Mouse (Mus musculus) ES-Bruce4 (cell line): Measurements from ENCODE around the gene Eci3. TPM values are rescaled to one million over a fixed set of nuclear protein-coding genes. Genes with fewer than 3 reads are reported as not detected.

Experiments used
- H3K27ac ChIP-seq: 2 replicates; pipeline ENCODE4 v1.5.1; 2012; ENCODE audit warnings: low read length, inconsistent platforms; ENCODE audit not compliant: insufficient read depth
- H3K27me3 ChIP-seq: 2 replicates; pipeline ENCODE4 v1.6.1; 2012; ENCODE audit warnings: mild to moderate bottlenecking, low read length, inconsistent platforms; ENCODE audit not compliant: control insufficient read depth, poor library complexity, insufficient read depth, severe bottlenecking
- H3K36me3 ChIP-seq: 2 replicates; pipeline ENCODE4 v1.6.1; 2012; ENCODE audit warnings: inconsistent platforms, mild to moderate bottlenecking, low read length, moderate library complexity; ENCODE audit not compliant: control insufficient read depth, poor library complexity, insufficient read depth, severe bottlenecking
- H3K4me1 ChIP-seq: one replicate; pipeline ENCODE4 v1.8.1; 2011; ENCODE audit warnings: low read length; ENCODE audit not compliant: control insufficient read depth, insufficient read depth
- H3K4me3 ChIP-seq: 2 replicates; pipeline ENCODE4 v1.5.1; 2011; ENCODE audit warnings: low read depth, mild to moderate bottlenecking, low read length
- H3K9ac ChIP-seq: 2 replicates; pipeline ENCODE4 v1.6.1; 2012; ENCODE audit warnings: low read depth, mild to moderate bottlenecking, inconsistent platforms; ENCODE audit not compliant: poor library complexity, severe bottlenecking
- H3K9me3 ChIP-seq: replicated peaks from 2 replicates; pipeline ENCODE4 v1.6.1; 2012; ENCODE audit warnings: mild to moderate bottlenecking, low read length, inconsistent platforms; ENCODE audit not compliant: control insufficient read depth, poor library complexity, insufficient read depth, severe bottlenecking
- CTCF ChIP-seq: IDR thresholded peaks from one replicate; pipeline ENCODE4 v1.8.1; 2011; ENCODE audit warnings: low read depth, low read length
- EP300 ChIP-seq: IDR thresholded peaks from 2 replicates; pipeline ENCODE4 v1.6.1; 2011; ENCODE audit warnings: low read depth, low read length; ENCODE audit not compliant: insufficient read depth
- POLR2A ChIP-seq: IDR thresholded peaks from one replicate; pipeline ENCODE4 v1.8.1; 2011; ENCODE audit warnings: low read length; ENCODE audit not compliant: insufficient read depth
- polyA plus RNA-seq: library from polyadenylated mRNA; stranded (reverse); fragments of >200 nt; gene quantifications from 2 replicates; pipeline ENCODE4 v1.2.4, GENCODE M21; 2011; ENCODE audit warnings: low read depth; ENCODE audit not compliant: missing spikeins, insufficient read depth, insufficient read length

Eci3 gene
- 1.4 TPM in 1 of 2 replicates, not detected in the other for polyA plus RNA-seq

- Histone ChIP-seq H3K4me1 (no peaks in the 10 kb centered on the region), H3K36me3 (no peaks in the 10 kb centered on the region), H3K9me3 (peaks cover 5% of the 10 kb centered on the region; the same call in 1 of the 2 replicates), H3K27me3 (no peaks in the 10 kb centered on the region), H3K9ac (no peak within 1 kb of the TSS), H3K27ac (no peak within 1 kb of the TSS), H3K4me3 (peak within 1 kb of the TSS; percentile 30)
- TF ChIP-seq CTCF (no peak), EP300 (no peak), POLR2A (no peak)
These were observed at the start of gene Eci3 for GRCm38 (mm10) chr13:34963511-34964397. TSS of gene Eci3 (minus strand) at chr13:34963810.

- Histone ChIP-seq H3K9me3 (peaks cover 7% of the 10 kb centered on the region), H3K4me1 (no peaks in the 10 kb centered on the region), H3K4me3 (no peak overlapping the region), H3K9ac (no peak overlapping the region), H3K27me3 (no peaks in the 10 kb centered on the region), H3K27ac (no peak overlapping the region), H3K36me3 (no peaks in the 10 kb centered on the region)
- no peak for TF ChIP-seq CTCF
- TF ChIP-seq POLR2A = no peak
- no peak for TF ChIP-seq EP300
These were observed 32.3 kb upstream of the Eci3 start for GRCm38 (mm10) chr13:34995925-34996324.

- no peaks in the 10 kb centered on the region for H3K27me3 ChIP-seq
- peaks cover 7% of the 10 kb centered on the region for H3K9me3 ChIP-seq
- 0 out of 2 replicates have a peak, but pooled peaks cover 2% of the 10 kb centered on the region for H3K36me3 ChIP-seq
- peak; percentile 36 for TF ChIP-seq POLR2A
- no peak for TF ChIP-seq CTCF
- H3K27ac ChIP-seq = peak overlapping the region; percentile 22; the same call in 1 of the 2 replicates
- H3K4me1 ChIP-seq = no peaks in the 10 kb centered on the region
- peak overlapping the region; percentile 88 for H3K9ac ChIP-seq
- H3K4me3 ChIP-seq = peak overlapping the region; percentile 89
These were observed 30.6 kb upstream of the Eci3 start for GRCm38 (mm10) chr13:34993983-34994811.

- H3K9me3 ChIP-seq = peaks cover 5% of the 10 kb centered on the region
- H3K36me3 ChIP-seq = 0 out of 2 replicates have a peak, but pooled peaks cover 2% of the 10 kb centered on the region
- H3K4me1 ChIP-seq = no peaks in the 10 kb centered on the region
- TF ChIP-seq CTCF = no peak
- no peak for TF ChIP-seq POLR2A
- TF ChIP-seq EP300 = no peak
- H3K27ac ChIP-seq = no peak overlapping the region
- H3K27me3 ChIP-seq = no peaks in the 10 kb centered on the region
- H3K4me3 ChIP-seq = peak overlapping the region; percentile 89
- peak overlapping the region; percentile 88 for H3K9ac ChIP-seq
These were observed 30.0 kb upstream of the Eci3 start for GRCm38 (mm10) chr13:34993595-34993982.

GRCm38 (mm10) chr13:34993085-34993484 lies 29.5 kb upstream of the Eci3 start:
- peaks cover 2% of the 10 kb centered on the region; the same call in 1 of the 2 replicates for H3K36me3 ChIP-seq
- peak overlapping the region; percentile 89; the same call in 1 of the 2 replicates for H3K4me3 ChIP-seq
- peak overlapping the region; percentile 88 for H3K9ac ChIP-seq
- H3K9me3 ChIP-seq = 0 out of 2 replicates have a peak, but pooled peaks cover under 1% of the 10 kb centered on the region
- no peak overlapping the region for H3K27ac ChIP-seq
- TF ChIP-seq POLR2A = no peak
- no peak for TF ChIP-seq EP300
- TF ChIP-seq CTCF = no peak
- no peaks in the 10 kb centered on the region for H3K27me3 ChIP-seq
- no peaks in the 10 kb centered on the region for H3K4me1 ChIP-seq
